In the genomic region with DNA sequence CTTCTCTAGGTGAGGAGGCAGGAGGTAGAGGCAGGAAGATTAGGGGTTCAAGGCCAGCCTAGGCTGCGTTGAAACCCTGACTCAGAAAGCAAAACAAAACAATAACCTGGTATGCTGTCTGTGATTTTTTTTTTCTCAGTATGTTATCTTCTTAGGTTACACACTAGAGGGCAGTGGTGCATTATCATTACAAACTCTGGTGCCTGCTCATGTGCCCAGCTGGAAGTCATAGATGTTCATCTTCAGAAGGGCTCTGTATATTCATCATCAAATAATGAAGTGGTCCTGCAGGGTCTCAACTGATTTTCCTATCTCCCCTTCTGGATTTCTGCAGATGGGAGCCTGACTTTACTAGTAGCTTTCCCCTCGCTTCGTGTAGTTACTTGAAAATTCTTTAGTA, we compare ENCODE assay signal across 7 mouse cellular contexts.
DNase-seq lines count a peak whose midpoint lies in the region; ATAC-seq lines count a peak whose summit lies in the region.

No protein-coding gene starts in this region.

- peak; percentile 55; the same call in 1 of the 2 replicates for ATAC-seq in megakaryocyte progenitor cell, adult 5-6 weeks (replicated peaks; ENCODE audit: poor library complexity)

- DNase-seq in layer of hippocampus, adult 11-12 months (ENCODE audit: low spot score): peak; percentile 17
- no peak for DNase-seq in layer of hippocampus, postnatal 25 days (ENCODE audit: extremely low spot score in 1 of 2, low spot score in 1 of 2)
- DNase-seq in NIH3T3 (ENCODE audit: low read depth): peak; percentile 77
- DNase-seq in embryo, embryonic 9.5 days (ENCODE audit: extremely low spot score): peak; percentile 41
- DNase-seq in spleen, postnatal 4 days (ENCODE audit: low spot score in 2 of 2): no peak
- no peak for DNase-seq in right cerebral cortex, postnatal 36 days (ENCODE audit: low spot score in 2 of 2)

Comparison
In these comparisons a context has a peak if more than half of its experiments do, and no peak if none do; other contexts are left out.
1. DNase-seq: peak in layer of hippocampus, adult 11-12 months (single experiment), NIH3T3 (single experiment) and embryo, embryonic 9.5 days (single experiment); none in layer of hippocampus, postnatal 25 days (0 of 2), spleen, postnatal 4 days (0 of 2) and right cerebral cortex, postnatal 36 days (0 of 2).